Mouse (Mus musculus): ENCODE measurements around the gene Spns3. TPM values are rescaled to one million over a fixed set of nuclear protein-coding genes. Genes with fewer than 3 reads are reported as not detected.

Gene Spns3
- polyA plus RNA-seq, 1 experiment from 2014 or later: 0.15 TPM

DNA sequence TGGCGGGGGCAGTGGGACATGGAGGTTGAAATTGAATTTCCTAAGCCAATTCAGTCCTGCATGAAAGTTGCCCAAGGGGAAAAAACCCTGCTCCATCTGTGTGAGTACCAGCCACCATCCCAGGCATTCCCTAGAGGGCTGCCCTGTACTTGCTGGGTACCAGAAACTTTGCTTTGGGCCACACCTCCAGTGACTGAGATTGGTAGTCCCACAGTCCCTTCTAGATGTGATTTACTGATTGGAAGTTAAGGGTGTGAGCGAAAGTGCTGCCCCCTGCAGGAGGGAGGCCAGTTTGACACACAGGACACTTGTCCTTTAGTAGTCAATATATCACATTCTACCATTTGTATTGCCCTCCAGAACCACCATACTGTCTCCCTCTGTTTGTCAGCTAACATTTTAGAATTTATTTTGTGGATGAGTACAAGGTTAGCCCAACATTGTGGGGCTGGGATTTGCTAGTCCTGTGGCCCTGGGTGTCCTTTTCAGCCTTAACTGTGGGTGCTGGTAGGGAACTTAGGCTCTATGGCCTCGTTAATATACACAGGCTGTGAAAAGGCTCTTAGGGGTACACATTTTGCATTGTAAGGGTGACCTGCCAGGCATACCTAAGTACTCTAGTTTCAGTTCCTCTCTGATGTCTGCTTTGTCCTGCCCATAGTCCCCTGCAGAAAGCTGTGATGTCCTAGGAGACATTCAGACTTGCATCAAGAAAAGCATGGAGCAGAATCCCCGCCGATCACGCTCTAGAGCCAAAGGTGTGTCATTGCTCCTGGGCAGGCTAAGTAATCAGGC, 103.8 kb downstream of the Spns3 start:
- DNase-seq (ENCODE audit: low spot score): peak; percentile 61
- H3K27ac ChIP-seq: no peak overlapping the region
- H3K36me3 ChIP-seq: peaks cover 93% of the 10 kb centered on the region
- no peaks in the 10 kb centered on the region for H3K9me3 ChIP-seq (replicated peaks)
- H3K27me3 ChIP-seq (ENCODE audit: low read depth, poor library complexity, severe bottlenecking): no peaks in the 10 kb centered on the region
- WGBS: 91% methylated on average over 6 of the region's 6 CpGs
- no peak overlapping the region for H3K4me3 ChIP-seq
- peaks cover 9% of the 10 kb centered on the region for H3K4me1 ChIP-seq

Other genes with a start within 250 kb of the Spns3 start
- 2.5 and 4.1 TPM in 2 replicates for gene Xaf1, start 248.9 kb downstream of the Spns3 start, polyA plus RNA-seq (2016; fragmentation: Nextera tagmentation; extraction: Ambion mirVana)
- gene Fbxo39, start 236.1 kb downstream of the Spns3 start, polyA plus RNA-seq (2016; fragmentation: Nextera tagmentation; extraction: Ambion mirVana): not detected in 2 replicates
- 5.0 and 5.4 TPM in 2 replicates for gene Tekt1, start 188.1 kb downstream of the Spns3 start, polyA plus RNA-seq (2016; fragmentation: Nextera tagmentation; extraction: Ambion mirVana)
- gene Smtnl2, start 138.8 kb downstream of the Spns3 start, polyA plus RNA-seq (2016; fragmentation: Nextera tagmentation; extraction: Ambion mirVana): 11.7 and 14.2 TPM in 2 replicates
- gene Ggt6, start 115.0 kb downstream of the Spns3 start, polyA plus RNA-seq (2016; fragmentation: Nextera tagmentation; extraction: Ambion mirVana): 0.08 TPM in 1 of 2 replicates, not detected in the other
- gene Mybbp1a, start 109.2 kb downstream of the Spns3 start, polyA plus RNA-seq (2016; fragmentation: Nextera tagmentation; extraction: Ambion mirVana): 234 and 274 TPM in 2 replicates
- 2.8 and 3.0 TPM in 2 replicates for gene Spns2, start 60.6 kb downstream of the Spns3 start, polyA plus RNA-seq (2016; fragmentation: Nextera tagmentation; extraction: Ambion mirVana)
- 76.9 and 85.6 TPM in 2 replicates for gene Ube2g1, start 56.8 kb upstream of the Spns3 start, polyA plus RNA-seq (2016; fragmentation: Nextera tagmentation; extraction: Ambion mirVana)
- gene Ankfy1, start 139.5 kb upstream of the Spns3 start, polyA plus RNA-seq (2016; fragmentation: Nextera tagmentation; extraction: Ambion mirVana): 20.7 and 25.4 TPM in 2 replicates
- 3.6 and 4.7 TPM in 2 replicates for gene Cyb5d2, start 245.6 kb upstream of the Spns3 start, polyA plus RNA-seq (2016; fragmentation: Nextera tagmentation; extraction: Ambion mirVana)
- 6.4 and 6.6 TPM in 2 replicates for gene Zzef1, start 245.7 kb upstream of the Spns3 start, polyA plus RNA-seq (2016; fragmentation: Nextera tagmentation; extraction: Ambion mirVana)

All from limb, embryonic 10.5 days (tissue).